Mouse (Mus musculus) 3T3-L1 (cell line): ENCODE measurements around the gene Robo4.

Experiments used
- DNase-seq: peaks from one replicate; pipeline ENCODE4 v3.0.0-alpha.2; 2015; ENCODE audit warnings: low read depth, low spot score

Gene Robo4

DNA sequence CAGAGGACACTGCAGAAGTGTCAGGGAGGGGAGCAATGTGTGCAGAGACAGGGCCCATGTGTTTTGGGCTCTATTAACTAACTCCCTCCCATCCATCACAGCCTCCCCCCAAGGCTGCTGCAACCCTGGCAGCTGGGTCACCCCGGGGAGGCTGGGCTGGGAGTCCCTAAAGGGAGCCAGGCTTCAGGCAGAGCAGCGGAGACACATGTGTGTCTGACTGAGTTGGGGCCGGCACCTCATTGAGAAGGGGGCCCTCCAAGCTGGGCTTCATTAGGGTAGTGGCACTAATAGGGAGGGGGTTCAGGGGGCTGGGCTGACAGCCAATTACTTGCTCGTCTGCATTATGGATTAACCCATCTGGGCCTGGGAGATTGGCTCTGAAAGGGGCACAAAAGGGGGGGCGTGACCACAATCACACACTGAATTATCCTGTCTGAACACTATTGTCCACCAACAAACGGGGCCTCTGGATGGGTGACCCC, 52.4 kb downstream of the Robo4 start:
- no peak for DNase-seq

DNA sequence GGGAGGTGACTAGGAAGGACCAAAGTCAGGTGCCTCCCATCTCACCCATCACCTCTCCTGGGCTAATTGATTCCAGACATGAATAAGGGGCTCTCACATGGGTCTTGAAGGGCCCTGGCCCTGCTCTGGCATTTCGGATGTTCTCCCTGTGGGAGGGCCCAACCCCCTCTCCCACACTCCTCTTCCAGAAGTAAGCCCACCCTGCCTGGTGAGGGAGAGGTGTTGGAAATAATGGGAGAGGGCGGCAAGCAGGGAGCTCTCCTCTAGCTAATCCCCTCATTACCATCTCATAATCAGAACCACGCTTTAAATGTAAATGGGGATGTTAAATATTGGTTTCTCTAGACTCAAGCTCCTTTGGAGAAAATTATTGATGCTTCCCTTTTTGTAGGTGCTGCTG, 53.3 kb downstream of the Robo4 start:
- no peak for DNase-seq

DNA sequence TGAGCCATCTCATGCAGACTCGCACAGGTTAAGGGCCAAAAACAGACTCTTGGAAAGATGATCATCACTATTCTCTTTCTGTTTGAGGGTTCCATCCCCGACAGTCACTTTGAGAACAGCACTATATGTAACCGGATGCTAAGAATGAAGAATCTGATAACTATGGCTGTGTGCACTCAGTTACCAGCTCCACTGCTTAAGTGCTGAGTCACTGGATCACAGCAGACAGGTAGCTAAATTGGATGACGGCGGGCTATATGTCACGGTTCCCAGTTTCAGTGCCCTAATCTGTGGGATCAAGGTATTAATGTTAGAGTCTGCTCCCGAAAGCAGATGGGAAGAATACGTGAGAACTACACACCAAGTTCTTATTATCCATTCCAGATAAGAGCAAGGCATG, 54.2 kb downstream of the Robo4 start:
- no peak for DNase-seq

DNA sequence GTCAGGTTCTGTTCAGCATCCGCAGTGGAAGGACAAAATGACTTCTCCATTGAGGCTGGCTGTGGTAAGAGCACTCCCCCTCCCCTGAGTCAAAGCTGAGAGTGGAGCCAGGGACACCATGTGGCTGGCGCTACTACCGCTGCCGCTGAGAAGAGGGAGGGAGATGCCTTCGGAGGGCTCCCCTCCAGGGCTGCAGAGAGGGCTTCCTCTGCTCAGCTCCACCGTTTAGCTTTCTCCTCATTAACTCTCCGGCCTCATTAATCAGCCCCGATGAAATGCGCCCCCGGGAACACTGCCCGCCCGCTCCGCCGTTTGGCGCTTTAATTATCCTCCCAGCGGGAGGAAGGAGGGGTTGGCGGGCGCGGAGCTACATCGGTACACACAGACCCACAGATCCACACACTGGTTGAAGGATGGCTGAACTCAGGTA, 54.8 kb downstream of the Robo4 start:
- DNase-seq, result no peak

DNA sequence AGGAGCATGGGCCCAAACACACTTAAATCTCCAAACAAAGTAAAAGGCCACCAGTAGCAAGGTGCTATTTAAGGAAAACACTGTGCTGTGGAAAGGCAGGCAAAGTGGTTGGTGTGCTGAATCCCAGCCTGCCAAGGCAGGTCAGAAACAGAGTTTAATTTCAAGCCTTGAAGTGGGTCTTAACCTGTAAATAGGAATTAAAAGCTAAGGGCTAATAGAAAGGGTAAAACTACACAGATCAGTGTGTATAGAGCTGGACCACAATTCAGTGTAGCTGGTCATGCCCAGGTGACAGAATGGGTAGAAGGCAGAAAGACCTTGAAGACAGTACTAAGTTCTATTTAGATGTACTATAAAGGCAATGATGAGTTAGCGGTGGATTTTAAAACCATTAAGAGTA, 55.5 kb downstream of the Robo4 start:
- no peak for DNase-seq

DNA sequence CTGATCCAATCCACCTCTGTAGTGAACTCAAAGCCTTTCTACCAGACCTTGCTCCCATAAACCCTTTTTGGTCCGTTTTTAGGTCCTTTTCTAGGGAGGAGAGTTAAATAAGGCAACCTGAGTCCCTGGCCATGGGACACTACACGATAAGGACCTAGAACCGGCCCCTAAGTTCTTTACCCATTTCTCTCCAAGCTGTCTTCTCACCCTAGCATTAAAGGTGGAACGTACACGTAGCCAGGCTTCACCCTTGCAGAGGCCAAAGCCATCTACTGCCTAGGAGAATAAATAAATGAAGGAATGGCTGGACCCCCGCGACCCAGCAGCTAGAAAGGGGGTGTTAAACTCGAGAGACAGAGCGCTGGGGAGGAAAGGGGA, 58.0 kb downstream of the Robo4 start:
- no peak for DNase-seq

DNA sequence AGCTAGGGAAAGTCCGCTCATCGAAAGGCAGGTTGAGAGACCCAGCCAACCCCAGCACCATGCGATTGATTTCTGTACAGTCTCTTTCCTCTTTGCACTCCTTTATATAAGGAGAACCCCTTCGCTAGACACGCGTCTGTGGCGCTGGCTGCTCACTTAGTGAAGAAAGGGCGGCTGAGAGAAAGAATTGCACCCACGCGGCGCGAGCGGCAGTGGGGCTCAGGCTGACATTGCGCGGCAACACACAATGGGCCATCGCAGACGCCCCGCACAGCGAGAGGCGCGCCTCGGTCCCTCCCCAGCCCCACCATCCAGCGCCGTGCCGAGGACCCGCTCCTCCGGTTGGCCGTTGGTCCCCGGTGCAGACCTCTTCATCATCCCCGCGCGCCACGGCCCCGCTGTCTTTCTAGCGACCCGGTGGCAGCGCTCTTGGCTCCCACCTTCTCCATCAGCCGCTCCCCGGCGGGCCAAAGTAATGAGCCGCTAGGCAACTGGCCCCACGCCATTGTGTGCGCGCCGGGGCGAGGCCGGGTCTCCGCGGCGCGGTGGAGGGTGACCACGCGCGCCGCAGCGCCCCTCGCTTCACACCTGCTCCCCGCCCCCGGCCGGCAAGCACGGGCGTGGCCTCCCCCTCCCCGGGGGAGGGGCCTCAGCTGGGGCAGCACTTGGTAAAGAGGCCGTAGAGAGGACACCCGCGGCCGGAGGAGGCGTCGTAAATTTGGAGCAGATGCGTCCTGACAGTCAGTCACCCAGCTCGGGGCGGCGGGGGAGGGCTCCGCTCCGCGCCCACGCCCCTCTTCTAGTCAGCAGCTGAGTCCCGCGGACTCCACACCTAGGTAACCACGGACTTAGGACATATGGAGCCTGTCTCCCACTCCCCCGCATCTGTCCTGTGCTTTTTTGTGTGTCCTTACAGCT, 58.6 kb downstream of the Robo4 start:
- DNase-seq, result no peak

DNA sequence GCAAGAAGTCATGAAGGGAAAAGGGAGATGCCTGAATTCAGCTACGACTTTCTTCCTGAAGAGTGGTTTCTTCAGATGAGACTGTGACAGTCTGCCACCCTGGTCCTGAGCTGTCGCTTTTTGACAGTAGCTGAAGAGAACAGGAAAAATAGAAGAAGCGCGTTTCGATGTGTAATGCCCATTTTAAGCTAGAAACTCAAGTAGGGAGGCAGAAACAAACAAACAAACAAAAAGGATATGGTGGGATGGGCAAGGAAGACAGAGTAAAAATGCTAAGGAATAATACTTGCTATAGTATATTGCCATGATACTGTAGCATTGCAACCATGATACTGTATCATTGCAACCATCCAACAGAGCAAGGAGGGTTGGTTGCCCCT, 59.3 kb downstream of the Robo4 start:
- DNase-seq, result no peak

DNA sequence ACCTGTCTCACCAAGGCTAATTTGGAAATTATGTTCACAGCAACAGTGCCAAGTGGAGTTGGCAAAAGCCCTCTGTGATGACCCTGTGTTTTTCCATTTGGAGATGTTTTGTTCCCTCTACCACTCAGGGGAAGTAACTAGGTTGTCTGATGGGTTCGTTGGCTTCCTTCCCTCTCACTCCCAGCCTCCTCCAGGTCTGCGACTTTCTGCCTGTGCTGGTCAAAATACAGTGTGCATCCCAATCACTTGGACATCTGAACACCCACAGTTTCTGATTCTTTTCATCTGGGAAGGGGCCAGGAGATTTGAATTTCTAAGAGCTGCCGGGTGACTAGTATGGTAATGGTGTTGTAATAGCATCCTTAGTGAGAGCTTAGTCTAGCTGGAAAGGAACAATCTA, 59.9 kb downstream of the Robo4 start:
- no peak for DNase-seq

DNA sequence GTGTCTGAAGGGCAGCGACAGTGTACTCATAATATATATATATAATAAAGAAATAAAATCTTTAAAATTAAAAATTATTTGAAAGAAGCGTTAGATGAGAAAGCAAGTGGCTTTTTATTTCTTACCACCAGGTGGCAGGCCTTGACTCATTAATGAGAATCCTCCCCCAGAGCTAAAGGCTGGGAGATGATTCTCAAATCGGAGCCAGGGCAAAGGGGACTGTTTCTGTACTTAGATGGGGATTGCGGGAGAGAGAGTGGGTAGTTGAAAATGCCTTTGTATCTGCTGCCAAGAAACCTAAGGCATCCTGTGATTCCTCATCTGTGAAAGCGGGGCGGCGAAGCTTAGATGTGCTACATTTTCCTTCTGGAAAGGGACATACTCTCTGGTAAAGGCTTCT, 61.1 kb downstream of the Robo4 start:
- DNase-seq, result peak; percentile 76
